ENCODE assay signal across 19 mouse cellular contexts in the genomic region with DNA sequence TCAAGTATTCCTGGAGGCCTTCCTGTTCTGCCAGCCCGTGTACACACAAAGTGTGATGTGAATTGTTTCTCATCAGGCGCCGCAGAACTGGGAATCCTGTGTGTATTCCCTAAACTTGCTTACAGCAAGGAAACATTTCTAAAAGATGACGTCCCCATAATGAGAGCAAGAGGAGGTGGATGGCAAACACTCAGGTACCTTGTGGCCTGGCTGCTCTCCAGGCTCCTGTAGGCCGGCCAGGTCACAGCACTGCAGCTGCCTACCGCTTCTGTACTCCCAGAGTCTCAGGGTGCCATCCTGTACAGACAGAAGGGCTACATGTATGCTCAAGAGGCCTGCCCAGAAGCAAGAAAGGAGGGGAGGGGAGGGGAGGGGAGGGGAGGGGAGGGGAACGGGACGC. TPM values are rescaled to one million over a fixed set of nuclear protein-coding genes. Genes with fewer than 3 reads are reported as not detected.
DNase-seq lines count a peak whose midpoint lies in the region; ATAC-seq and TF ChIP-seq lines count a peak whose summit lies in the region.
"Had no signal": no experiment of that assay in that cellular context is flagged by ENCODE, and none has a peak within 500 bp of the region (broad histone marks: within the 10 kb centered on the region; RNA-seq: fewer than 3 reads in every experiment).

No protein-coding gene starts in this region.

- WGBS in lung, postnatal 0 days = 68% methylated on average over 8 of the region's 8 CpGs

- no peak overlapping the region for H3K9ac ChIP-seq in lung, postnatal 0 days (replicated peaks; ENCODE audit: low read depth)
- H3K9ac ChIP-seq: embryonic facial prominence, embryonic 13.5 days; forebrain, embryonic 12.5 days; forebrain, postnatal 0 days; heart, embryonic 12.5 days; hindbrain, embryonic 15.5 days had no signal

- H3K4me3 ChIP-seq in lung, postnatal 0 days (ENCODE audit: low read depth, low read length) = no peak overlapping the region
- H3K4me3 ChIP-seq: embryonic facial prominence, embryonic 13.5 days; forebrain, embryonic 12.5 days; heart, embryonic 12.5 days; hindbrain, embryonic 15.5 days had no signal

- peak; percentile 46 for DNase-seq in cerebellum, adult 9-10 months
- no peak for DNase-seq in cerebellum, postnatal 36 days
- peak; percentile 70 for DNase-seq in heart, adult 11 months
- no peak for DNase-seq in heart, postnatal 10 days
- DNase-seq in lung, postnatal 0 days (ENCODE audit: low spot score) = peak; percentile 63
- peak; percentile 66 for DNase-seq in lung, postnatal 36 days
- no peak for DNase-seq in c-Kit-positive CD71-positive TER-119-positive erythroid progenitor cells, embryonic 14.5 days (ENCODE audit: low spot score)
- DNase-seq: adrenal gland, postnatal 14 days; forebrain, postnatal 0 days; gastrocnemius, postnatal 14 days; heart, postnatal 36 days had no signal

- peaks cover 9% of the 10 kb centered on the region for H3K36me3 ChIP-seq in lung, postnatal 0 days (ENCODE audit: insufficient read depth, low read length)

- ATAC-seq in lung, postnatal 0 days = peak; percentile 70
- ATAC-seq: activated CD4-positive, CD25-positive, alpha-beta regulatory T cell, adult 4 months; forebrain, postnatal 0 days; intestine, embryonic 16.5 days; Patski had no signal

- H3K27me3 ChIP-seq in lung, postnatal 0 days (replicated peaks; ENCODE audit: insufficient read depth, low read length) = no peaks in the 10 kb centered on the region
- H3K27me3 ChIP-seq: CH12.LX; embryonic facial prominence, embryonic 13.5 days; forebrain, embryonic 12.5 days; heart, embryonic 12.5 days; hindbrain, embryonic 15.5 days; Patski had no signal

- H3K4me1 ChIP-seq in lung, postnatal 0 days (ENCODE audit: insufficient read depth, low read depth, low read length) = no peaks in the 10 kb centered on the region
- H3K4me1 ChIP-seq: embryonic facial prominence, embryonic 13.5 days; hindbrain, embryonic 15.5 days had no signal

- no peaks in the 10 kb centered on the region for H3K9me3 ChIP-seq in lung, postnatal 0 days (ENCODE audit: low read length)
- H3K9me3 ChIP-seq: embryonic facial prominence, embryonic 13.5 days; forebrain, embryonic 12.5 days; heart, embryonic 12.5 days; hindbrain, embryonic 15.5 days had no signal

- TF ChIP-seq EP300 in lung, postnatal 0 days (IDR thresholded peaks at IDR 0.05) = no peak

- H3K27ac ChIP-seq in lung, postnatal 0 days (ENCODE audit: low read length) = no peak overlapping the region
- H3K27ac ChIP-seq: embryonic facial prominence, embryonic 13.5 days; forebrain, embryonic 12.5 days; hindbrain, embryonic 15.5 days had no signal

- intact Hi-C loops in heart, postnatal 10 days (cut with DNase I) = no loop called here

- H3K4me2 ChIP-seq in lung, postnatal 0 days (replicated peaks; ENCODE audit: low read depth, low read length) = no peak overlapping the region
- H3K4me2 ChIP-seq: embryonic facial prominence, embryonic 13.5 days; forebrain, embryonic 12.5 days; heart, embryonic 12.5 days; hindbrain, embryonic 15.5 days had no signal

- TF ChIP-seq CTCF in lung, postnatal 0 days (IDR thresholded peaks at IDR 0.05) = no peak

RNA-seq across cellular contexts. Expression of a gene that starts 19.4 kb away (rescaled TPM):
- 10 to 100 TPM; 11.8 to 11.9 TPM for total RNA-seq in heart, postnatal 10 days (2021)
- 9.8 and 12.1 TPM in 2 replicates for polyA plus RNA-seq in lung, postnatal 0 days (2015; fragmentation: Nextera tagmentation; extraction: Ambion mirVana)

RNA-seq across cellular contexts. Expression of a gene that starts 19.5 kb away (rescaled TPM):
- total RNA-seq in heart, postnatal 10 days (2021) = 1,000 to 10,000 TPM; 1,163 to 1,168 TPM
- 207 and 233 TPM in 2 replicates for polyA plus RNA-seq in lung, postnatal 0 days (2015; fragmentation: Nextera tagmentation; extraction: Ambion mirVana)

Comparison
In these comparisons a context has a peak if more than half of its experiments do, and no peak if none do; other contexts are left out.
1. DNase-seq: peak in cerebellum, adult 9-10 months (single experiment), heart, adult 11 months (single experiment), lung, postnatal 0 days (single experiment) and lung, postnatal 36 days (single experiment); none in cerebellum, postnatal 36 days (0 of 2), heart, postnatal 10 days (0 of 2) and c-Kit-positive CD71-positive TER-119-positive erythroid progenitor cells, embryonic 14.5 days (single experiment).